Mouse (Mus musculus): ENCODE data around the gene Vsx1. TPM values are rescaled to one million over a fixed set of nuclear protein-coding genes. Genes with fewer than 3 reads are reported as not detected.

Vsx1 gene
- polyA plus RNA-seq, 2 experiments: not detected

GRCm38 (mm10) chr2:150690216-150690615, 1.1 kb upstream of the Vsx1 start:
- TF ChIP-seq EP300 (IDR thresholded peaks at IDR 0.05; ENCODE audit: low read depth) (no peak), CTCF (IDR thresholded peaks at IDR 0.05; ENCODE audit: low read depth) (no peak)

DNA sequence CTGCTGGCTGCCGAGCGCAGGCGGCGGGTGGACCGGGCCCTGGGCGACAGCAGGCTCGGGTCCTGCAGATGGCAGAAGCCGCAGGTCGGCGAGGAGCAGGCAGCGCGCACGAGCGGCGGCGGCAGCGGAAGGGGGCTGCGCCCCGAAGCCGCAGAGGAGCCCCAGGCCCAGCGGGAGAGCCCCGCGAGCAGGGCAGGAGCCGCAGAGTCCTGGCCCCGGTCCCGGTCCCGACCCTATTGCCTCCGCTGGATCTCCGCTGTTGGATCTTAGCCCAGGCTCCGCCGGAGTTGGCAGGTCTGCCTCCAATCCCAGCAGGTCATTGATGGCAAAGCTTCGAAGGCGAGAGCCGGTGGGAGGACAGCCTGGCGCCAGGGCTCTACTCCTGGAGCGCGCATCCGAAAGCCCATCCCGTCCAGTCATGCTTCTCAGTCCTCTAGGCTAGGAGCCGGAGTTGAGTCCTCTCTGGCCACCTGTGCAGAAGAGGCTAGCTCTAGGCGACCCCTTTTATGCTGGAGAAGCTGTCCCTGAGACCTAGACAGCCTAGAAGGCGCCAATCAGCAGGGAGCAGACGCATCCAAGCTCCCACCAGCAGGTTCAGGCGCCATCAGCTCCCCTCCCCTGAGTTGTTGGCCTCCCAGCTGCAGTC, 496 bp downstream of the Vsx1 start:
- no peak for DNase-seq (ENCODE audit: low read depth in 3 of 3, low spot score in 3 of 3)
- peaks cover 46% of the 10 kb centered on the region for H3K27me3 ChIP-seq (ENCODE audit: control insufficient read depth, insufficient read depth, low read length)

More at GRCm38 (mm10) chr2:150690216-150690615, 1.1 kb upstream of the Vsx1 start:
- H3K9ac ChIP-seq (replicated peaks): no peak overlapping the region
- no peak overlapping the region for H3K4me3 ChIP-seq (ENCODE audit: insufficient read depth in 1 of 2, low read depth in 2 of 2, low read length in 2 of 2)
- no peaks in the 10 kb centered on the region for H3K9me3 ChIP-seq (ENCODE audit: control insufficient read depth, low read length)
- H3K4me2 ChIP-seq (ENCODE audit: low read depth): no peak overlapping the region
- H3K27me3 ChIP-seq (ENCODE audit: control insufficient read depth, insufficient read depth, low read length): peaks cover 46% of the 10 kb centered on the region
- no peak overlapping the region for H3K27ac ChIP-seq
- H3K4me1 ChIP-seq (replicated peaks; ENCODE audit: control insufficient read depth in 2 of 2, insufficient read depth in 2 of 2, low read length in 1 of 2): no peaks in the 10 kb centered on the region
- ATAC-seq (ENCODE audit: insufficient read depth) (no peak), DNase-seq (ENCODE audit: low read depth in 3 of 3, low spot score in 3 of 3) (no peak)
- WGBS (ENCODE audit: insufficient replicate concordance): 7% methylated on average over 11 of the region's 11 CpGs
- no peaks in the 10 kb centered on the region for H3K36me3 ChIP-seq (replicated peaks; ENCODE audit: control insufficient read depth, insufficient read depth, low read depth)

DNA sequence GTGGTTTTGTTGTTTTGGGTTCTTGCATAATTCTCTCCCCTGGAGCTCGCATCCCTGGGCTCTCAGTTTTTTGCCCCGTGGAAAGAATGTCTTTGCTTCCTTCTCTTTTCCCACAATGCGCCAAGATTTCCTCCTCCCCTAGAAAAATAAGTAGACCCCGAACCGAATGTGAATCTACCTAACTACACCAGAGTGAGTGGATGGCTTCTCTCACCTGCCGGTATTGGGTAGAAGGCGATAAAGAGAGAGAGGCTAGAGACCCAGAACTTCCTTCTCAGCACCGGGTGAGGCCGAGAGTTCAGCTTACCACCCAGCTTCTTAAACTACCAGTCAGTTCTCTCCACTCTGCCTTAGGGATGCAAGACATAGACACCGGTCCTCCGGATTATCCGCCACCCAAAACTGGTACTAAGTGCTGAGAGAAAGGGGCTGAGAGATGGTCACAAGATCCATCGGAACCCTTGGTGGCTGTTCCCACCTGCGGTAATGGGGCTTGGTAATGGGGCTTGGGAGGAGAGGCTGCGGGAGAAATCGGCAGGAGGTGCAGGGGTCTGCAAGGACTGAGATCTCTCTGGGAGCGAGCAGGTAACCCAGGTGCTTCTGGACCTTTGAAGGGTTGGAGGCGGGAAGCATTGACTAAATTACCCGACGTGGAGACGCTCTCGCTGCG, 1.2 kb downstream of the Vsx1 start:
- H3K9ac ChIP-seq (replicated peaks): no peak overlapping the region
- H3K4me2 ChIP-seq (ENCODE audit: low read depth): no peak overlapping the region
- H3K9me3 ChIP-seq (ENCODE audit: control insufficient read depth, low read length): no peaks in the 10 kb centered on the region
- H3K4me1 ChIP-seq (replicated peaks; ENCODE audit: control insufficient read depth in 2 of 2, insufficient read depth in 2 of 2, low read length in 1 of 2): no peaks in the 10 kb centered on the region
- H3K27ac ChIP-seq: no peak overlapping the region
- DNase-seq (ENCODE audit: low read depth in 3 of 3, low spot score in 3 of 3) (no peak), ATAC-seq (ENCODE audit: insufficient read depth) (no peak)
- H3K36me3 ChIP-seq (replicated peaks; ENCODE audit: control insufficient read depth, insufficient read depth, low read depth): no peaks in the 10 kb centered on the region
- 4% methylated on average over 23 of the region's 23 CpGs for WGBS (ENCODE audit: insufficient replicate concordance)
- H3K4me3 ChIP-seq (ENCODE audit: insufficient read depth in 1 of 2, low read depth in 2 of 2, low read length in 2 of 2): no peak overlapping the region
- peaks cover 46% of the 10 kb centered on the region for H3K27me3 ChIP-seq (ENCODE audit: control insufficient read depth, insufficient read depth, low read length)
- TF ChIP-seq EP300 (IDR thresholded peaks at IDR 0.05; ENCODE audit: low read depth) (no peak), CTCF (IDR thresholded peaks at IDR 0.05; ENCODE audit: low read depth) (no peak)

More for the DNA sequence above, 496 bp downstream of the Vsx1 start:
- H3K27ac ChIP-seq: no peak overlapping the region
- H3K9me3 ChIP-seq (ENCODE audit: control insufficient read depth, low read length): no peaks in the 10 kb centered on the region
- no peaks in the 10 kb centered on the region for H3K36me3 ChIP-seq (replicated peaks; ENCODE audit: control insufficient read depth, insufficient read depth, low read depth)
- TF ChIP-seq EP300 (IDR thresholded peaks at IDR 0.05; ENCODE audit: low read depth) (no peak), CTCF (IDR thresholded peaks at IDR 0.05; ENCODE audit: low read depth) (no peak)
- ATAC-seq (ENCODE audit: insufficient read depth): no peak
- H3K4me1 ChIP-seq (replicated peaks; ENCODE audit: control insufficient read depth in 2 of 2, insufficient read depth in 2 of 2, low read length in 1 of 2): no peaks in the 10 kb centered on the region
- WGBS (ENCODE audit: insufficient replicate concordance): under 1% methylated on average over 40 of the region's 44 CpGs
- no peak overlapping the region for H3K4me2 ChIP-seq (ENCODE audit: low read depth)
- H3K9ac ChIP-seq (replicated peaks): no peak overlapping the region
- H3K4me3 ChIP-seq (ENCODE audit: insufficient read depth in 1 of 2, low read depth in 2 of 2, low read length in 2 of 2): no peak overlapping the region

- ATAC-seq (ENCODE audit: insufficient read depth): no peak
- 74% methylated on average over 9 of the region's 9 CpGs for WGBS (ENCODE audit: insufficient replicate concordance)
Observed at GRCm38 (mm10) chr2:150685389-150685788, 3.8 kb downstream of the Vsx1 start.

DNA sequence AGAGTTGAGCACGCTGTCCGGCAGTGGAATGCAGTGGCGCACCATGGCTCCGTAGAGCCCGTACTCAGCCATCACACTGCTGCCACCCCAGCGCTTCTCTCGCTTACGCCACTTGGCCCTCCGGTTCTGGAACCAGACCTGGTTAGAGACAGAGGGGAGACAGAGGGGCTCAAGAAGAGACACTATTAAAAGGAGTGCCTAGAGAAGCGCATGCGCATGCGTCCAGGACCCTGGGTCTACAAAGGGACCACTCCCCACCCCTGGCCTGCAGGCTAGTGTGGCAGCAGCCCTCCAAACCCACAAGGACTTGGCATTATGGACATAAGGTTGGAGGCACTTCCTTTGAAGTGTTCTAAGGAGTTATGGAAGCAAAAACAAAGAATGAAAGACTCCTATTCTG, 4.7 kb downstream of the Vsx1 start:
- Histone ChIP-seq H3K4me3 (ENCODE audit: insufficient read depth in 1 of 2, low read depth in 2 of 2, low read length in 2 of 2) (no peak overlapping the region), H3K27me3 (ENCODE audit: control insufficient read depth, insufficient read depth, low read length) (peaks cover 32% of the 10 kb centered on the region), H3K4me2 (ENCODE audit: low read depth) (no peak overlapping the region), H3K4me1 (replicated peaks; ENCODE audit: control insufficient read depth in 2 of 2, insufficient read depth in 2 of 2, low read length in 1 of 2) (no peaks in the 10 kb centered on the region), H3K9ac (replicated peaks) (no peak overlapping the region), H3K9me3 (ENCODE audit: control insufficient read depth, low read length) (no peaks in the 10 kb centered on the region), H3K36me3 (replicated peaks; ENCODE audit: control insufficient read depth, insufficient read depth, low read depth) (no peaks in the 10 kb centered on the region), H3K27ac (no peak overlapping the region)
- TF ChIP-seq EP300 (IDR thresholded peaks at IDR 0.05; ENCODE audit: low read depth) (no peak), CTCF (IDR thresholded peaks at IDR 0.05; ENCODE audit: low read depth) (no peak)
- 79% methylated on average over 12 of the region's 12 CpGs for WGBS (ENCODE audit: insufficient replicate concordance)
- DNase-seq (ENCODE audit: low read depth in 3 of 3, low spot score in 3 of 3): no peak
- no peak for ATAC-seq (ENCODE audit: insufficient read depth)

More at GRCm38 (mm10) chr2:150685389-150685788, 3.8 kb downstream of the Vsx1 start:
- TF ChIP-seq EP300 (IDR thresholded peaks at IDR 0.05; ENCODE audit: low read depth): no peak
- TF ChIP-seq CTCF (IDR thresholded peaks at IDR 0.05; ENCODE audit: low read depth): no peak
- Histone ChIP-seq H3K36me3 (replicated peaks; ENCODE audit: control insufficient read depth, insufficient read depth, low read depth) (no peaks in the 10 kb centered on the region), H3K4me3 (ENCODE audit: insufficient read depth in 1 of 2, low read depth in 2 of 2, low read length in 2 of 2) (no peak overlapping the region), H3K4me2 (ENCODE audit: low read depth) (no peak overlapping the region), H3K27ac (no peak overlapping the region), H3K27me3 (ENCODE audit: control insufficient read depth, insufficient read depth, low read length) (peaks cover 40% of the 10 kb centered on the region), H3K9me3 (ENCODE audit: control insufficient read depth, low read length) (no peaks in the 10 kb centered on the region), H3K9ac (replicated peaks) (no peak overlapping the region), H3K4me1 (replicated peaks; ENCODE audit: control insufficient read depth in 2 of 2, insufficient read depth in 2 of 2, low read length in 1 of 2) (no peaks in the 10 kb centered on the region)
- no peak for DNase-seq (ENCODE audit: low read depth in 3 of 3, low spot score in 3 of 3)

All from liver, embryonic 14.5 days (tissue).